Mouse (Mus musculus) heart, embryonic 13.5 days (tissue): ENCODE results near the gene Plekhh3. TPM values are rescaled to one million over a fixed set of nuclear protein-coding genes. Genes with fewer than 3 reads are reported as not detected.

Source experiments
- ATAC-seq: fragments of 200-750 bp; cut with Nextera tagmentation; 2 replicates; pipeline ENCODE4 v1.8.0; 2017; ENCODE audit warnings: moderate TSS enrichment; ENCODE audit not compliant: insufficient number of reproducible peaks, low FRiP score, low TSS enrichment; ENCODE audit errors: extremely low read depth
- H3K27ac ChIP-seq: fragments of 300-500 bp; sonication (generic); replicated peaks from 2 replicates; pipeline ENCODE4 v1.5.1; 2015; ENCODE audit warnings: moderate library complexity, mild to moderate bottlenecking, inconsistent platforms
- H3K27me3 ChIP-seq: fragments of 300-500 bp; sonication (generic); replicated peaks from 2 replicates; pipeline ENCODE4 v1.6.1; 2015; ENCODE audit warnings: mild to moderate bottlenecking, inconsistent platforms
- H3K36me3 ChIP-seq: fragments of 300-500 bp; sonication (generic); 2 replicates; pipeline ENCODE4 v1.6.1; 2015; ENCODE audit warnings: mild to moderate bottlenecking, inconsistent platforms
- H3K4me1 ChIP-seq: fragments of 300-500 bp; sonication (generic); 2 replicates; pipeline ENCODE4 v1.6.1; 2015; ENCODE audit warnings: inconsistent platforms
- H3K4me2 ChIP-seq: fragments of 300-500 bp; sonication (generic); 2 replicates; pipeline ENCODE4 v1.6.1; 2015; ENCODE audit warnings: inconsistent platforms, mild to moderate bottlenecking, moderate library complexity
- H3K4me3 ChIP-seq: fragments of 300-500 bp; sonication (generic); 2 replicates; pipeline ENCODE4 v1.5.1; 2015; ENCODE audit warnings: moderate library complexity, mild to moderate bottlenecking, inconsistent platforms
- H3K9ac ChIP-seq: fragments of 300-500 bp; sonication (generic); 2 replicates; pipeline ENCODE4 v1.6.1; 2015; ENCODE audit warnings: inconsistent platforms, mild to moderate bottlenecking, moderate library complexity
- H3K9me3 ChIP-seq: fragments of 300-500 bp; sonication (generic); 2 replicates; pipeline ENCODE4 v1.6.1; 2016; ENCODE audit warnings: inconsistent platforms
- WGBS: fragments of 180-500 bp; shearing (Covaris S2); methylation state at CpG from one replicate; pipeline ENCODE4 v1.1.7; 2015; ENCODE audit warnings: mixed read lengths; 5-methylcytosine and 5-hydroxymethylcytosine counted together
- polyA plus RNA-seq: library from polyadenylated mRNA; unstranded; fragments of >200 nt; fragmentation: Nextera tagmentation; extraction: Ambion mirVana; gene quantifications from 2 replicates; pipeline ENCODE4 v1.2.1, GENCODE M21; 2015

Gene Plekhh3
- polyA plus RNA-seq, 1 experiment from 2014 or later: 8.5 TPM

DNA sequence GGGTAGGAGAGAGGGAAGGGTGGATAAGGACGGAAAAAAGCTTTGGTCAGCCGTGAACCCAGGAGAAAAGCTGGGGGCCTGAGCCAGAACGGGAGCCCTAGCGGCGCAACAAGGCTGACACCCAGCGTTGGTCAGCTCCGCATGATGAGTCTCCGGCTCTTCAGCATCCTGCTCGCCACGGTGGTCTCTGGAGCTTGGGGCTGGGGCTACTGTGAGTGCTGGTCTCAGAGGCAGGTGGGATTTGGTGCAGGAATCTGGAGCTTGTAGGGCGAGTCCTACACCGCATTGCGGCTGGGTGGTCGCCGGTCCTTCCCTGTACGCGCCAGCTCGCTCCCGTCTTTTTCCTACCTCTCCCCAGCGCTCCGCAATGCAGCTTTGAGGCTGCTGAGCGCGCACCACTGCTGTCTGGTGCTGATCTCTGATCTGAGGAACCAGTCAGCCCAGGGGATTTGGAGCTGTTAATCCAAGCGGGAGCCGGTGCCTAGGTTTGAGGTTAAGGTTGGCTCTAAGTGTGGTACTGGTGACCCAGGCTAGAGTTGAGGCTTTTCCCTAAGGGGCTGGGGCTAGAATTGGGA is 5.1 kb upstream of the Plekhh3 start:
- no peaks in the 10 kb centered on the region for H3K9me3 ChIP-seq
- ATAC-seq: no peak
- 1% methylated on average over 25 of the region's 25 CpGs for WGBS
- peak overlapping the region; percentile 97 for H3K4me2 ChIP-seq
- no peak overlapping the region for H3K27ac ChIP-seq
- H3K9ac ChIP-seq: peak overlapping the region; percentile 73
- H3K36me3 ChIP-seq: no peaks in the 10 kb centered on the region
- H3K4me3 ChIP-seq: peak overlapping the region; percentile 44
- peaks cover 58% of the 10 kb centered on the region for H3K27me3 ChIP-seq
- H3K4me1 ChIP-seq: peaks cover 58% of the 10 kb centered on the region

DNA sequence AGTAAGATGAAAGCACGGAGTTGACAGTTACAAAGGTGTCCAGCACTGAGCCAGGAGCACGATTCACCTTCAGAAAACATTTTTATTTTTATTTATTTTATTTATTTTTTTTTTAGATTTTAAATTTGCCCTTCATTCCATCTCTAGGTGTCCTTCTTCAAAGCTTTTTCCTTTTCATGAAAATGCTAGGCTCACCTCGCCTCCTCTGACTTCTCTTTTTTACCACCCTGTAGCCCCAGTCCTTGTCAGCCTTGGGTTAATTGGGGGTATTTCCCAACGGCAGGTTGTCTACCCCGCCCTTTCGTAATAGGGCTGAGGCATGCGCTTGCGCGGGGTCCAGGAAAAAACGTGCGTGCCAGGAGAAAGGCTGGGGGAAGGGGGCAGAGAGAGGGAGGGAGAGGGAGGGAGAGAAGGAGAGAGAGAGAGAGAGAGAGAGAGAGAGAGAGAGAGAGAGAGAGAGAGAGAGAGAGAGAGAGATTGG is 4.5 kb upstream of the Plekhh3 start:
- no peaks in the 10 kb centered on the region for H3K9me3 ChIP-seq
- WGBS: 13% methylated on average over 11 of the region's 11 CpGs
- ATAC-seq: no peak
- no peak overlapping the region for H3K27ac ChIP-seq
- peaks cover 57% of the 10 kb centered on the region for H3K27me3 ChIP-seq
- H3K4me2 ChIP-seq: peak overlapping the region; percentile 97
- no peaks in the 10 kb centered on the region for H3K36me3 ChIP-seq
- peak overlapping the region; percentile 44 for H3K4me3 ChIP-seq
- peak overlapping the region; percentile 73 for H3K9ac ChIP-seq
- H3K4me1 ChIP-seq: peaks cover 59% of the 10 kb centered on the region

DNA sequence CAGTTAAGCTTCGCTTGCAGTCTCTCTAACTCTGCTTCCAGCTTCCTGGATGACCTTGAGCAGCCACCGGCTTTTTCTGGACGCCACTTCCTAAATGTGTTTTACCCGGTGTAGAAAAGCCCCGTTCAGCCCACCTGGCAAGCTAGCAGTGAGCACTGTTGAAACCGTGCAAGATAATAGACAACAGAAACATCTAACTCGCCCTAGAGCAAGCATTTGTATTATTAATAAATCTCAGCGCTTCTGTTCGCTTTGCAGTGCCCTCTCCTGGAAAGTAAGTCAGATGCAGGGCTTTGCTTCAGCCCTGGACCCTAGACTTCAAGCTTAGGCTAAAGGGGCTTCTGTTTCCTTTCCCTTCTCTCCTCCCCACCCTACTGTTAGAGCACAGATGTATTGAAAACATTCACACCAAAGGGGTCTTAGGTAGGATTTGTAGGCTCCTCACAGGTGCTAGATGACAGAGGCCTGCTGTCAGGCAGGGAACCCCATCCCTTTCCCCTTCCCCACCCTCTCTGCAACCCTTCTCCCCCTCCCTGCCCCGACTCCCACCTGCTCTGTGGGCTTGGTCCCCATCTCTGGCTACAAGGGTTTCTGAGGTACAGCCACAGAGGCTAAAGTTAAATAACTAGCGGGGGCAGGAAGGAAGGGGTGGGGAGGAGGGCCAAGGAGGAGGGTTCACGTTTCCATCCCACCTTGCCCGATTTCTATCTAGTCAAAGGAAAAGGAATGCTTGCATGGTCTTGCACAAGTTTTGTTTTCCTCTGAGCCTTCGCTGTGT is 3.9 kb upstream of the Plekhh3 start, which contains the start of gene Ccr10:
Ccr10 (minus strand) TSS at position 593 of the 778 bp plus-strand sequence.
- no peak for ATAC-seq
- H3K27ac ChIP-seq: peak within 1 kb of the TSS; percentile 76; the same call in 1 of the 2 replicates
- whole genome bisulfite sequencing: 26% methylated on average over 14 of the region's 14 CpGs

DNA sequence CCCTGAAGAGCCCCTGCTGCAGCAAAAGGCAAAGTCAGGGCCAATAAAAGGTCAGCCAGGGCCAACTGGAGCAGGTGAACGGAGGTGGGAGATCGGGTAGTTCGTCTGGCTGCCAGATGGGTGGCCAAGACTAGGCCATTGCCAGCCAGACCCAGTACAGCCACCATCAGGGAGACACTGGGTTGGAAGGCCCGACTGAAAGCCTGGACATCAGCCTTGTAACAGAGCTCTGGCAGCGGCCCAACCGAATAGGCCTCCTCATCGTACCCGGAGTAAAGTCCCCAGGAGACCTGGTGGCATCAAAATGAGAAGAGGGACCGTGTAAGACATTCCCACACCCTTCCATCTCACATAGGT is 3.2 kb upstream of the Plekhh3 start:
- H3K9me3 ChIP-seq: no peaks in the 10 kb centered on the region
- 42% methylated on average over 9 of the region's 9 CpGs for WGBS
- H3K36me3 ChIP-seq: no peaks in the 10 kb centered on the region
- no peak for ATAC-seq
- H3K27me3 ChIP-seq: peaks cover 56% of the 10 kb centered on the region
- H3K4me3 ChIP-seq: peak overlapping the region; percentile 43
- peak overlapping the region; percentile 97 for H3K4me2 ChIP-seq
- H3K4me1 ChIP-seq: peaks cover 68% of the 10 kb centered on the region
- H3K9ac ChIP-seq: peak overlapping the region; percentile 79
- H3K27ac ChIP-seq: peak overlapping the region; percentile 76; the same call in 1 of the 2 replicates

More for the DNA sequence above, 3.9 kb upstream of the Plekhh3 start, which contains the start of gene Ccr10:
- H3K4me1 ChIP-seq: peaks cover 65% of the 10 kb centered on the region
- H3K9ac ChIP-seq: peak within 1 kb of the TSS; percentile 79
- H3K27me3 ChIP-seq: peaks cover 55% of the 10 kb centered on the region
- no peaks in the 10 kb centered on the region for H3K36me3 ChIP-seq
- peak within 1 kb of the TSS; percentile 44 for H3K4me3 ChIP-seq
- H3K4me2 ChIP-seq: peak within 1 kb of the TSS; percentile 97
- H3K9me3 ChIP-seq: no peaks in the 10 kb centered on the region

DNA sequence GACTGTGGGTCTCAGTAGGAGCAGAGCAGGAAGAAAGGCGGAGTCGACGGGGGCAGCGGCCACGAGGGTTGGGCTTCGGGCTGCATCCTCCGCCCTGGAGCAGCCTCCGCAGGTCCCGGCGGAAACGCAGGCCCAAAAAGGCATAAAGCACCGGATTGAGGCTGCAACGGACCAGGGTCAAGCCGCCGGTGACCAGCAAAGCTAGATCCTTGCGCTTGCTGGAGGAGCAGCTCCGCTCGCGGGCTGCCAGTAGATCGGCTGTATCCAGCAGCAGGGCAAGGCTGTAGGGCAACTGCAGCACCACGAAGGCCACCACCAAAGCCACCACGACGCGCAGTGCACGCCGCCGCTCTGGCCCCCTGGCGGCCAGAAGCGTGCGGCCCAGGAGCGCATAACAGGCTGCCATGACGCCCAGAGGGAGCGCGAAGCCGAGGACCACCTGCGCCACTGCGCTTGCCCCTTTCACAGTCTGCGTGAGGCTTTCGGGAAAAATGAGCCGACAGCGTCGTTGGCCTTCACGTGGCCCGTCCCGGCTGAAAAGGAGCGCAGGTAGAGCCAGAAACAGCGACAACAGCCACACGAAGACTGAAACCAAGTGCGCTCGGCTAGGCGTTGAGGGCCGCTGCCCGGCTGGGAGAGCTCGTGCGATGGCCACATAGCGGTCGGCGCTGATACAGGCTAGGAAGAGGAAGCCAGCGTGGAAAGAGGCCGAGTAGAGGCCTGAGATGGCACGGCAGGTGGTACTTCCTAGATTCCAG is 2.7 kb upstream of the Plekhh3 start:
- 0 out of 2 replicates have a peak, but pooled peaks have one; percentile 32 for ATAC-seq
- Histone ChIP-seq H3K9ac (peak overlapping the region; percentile 79), H3K4me1 (peaks cover 73% of the 10 kb centered on the region)

DNA sequence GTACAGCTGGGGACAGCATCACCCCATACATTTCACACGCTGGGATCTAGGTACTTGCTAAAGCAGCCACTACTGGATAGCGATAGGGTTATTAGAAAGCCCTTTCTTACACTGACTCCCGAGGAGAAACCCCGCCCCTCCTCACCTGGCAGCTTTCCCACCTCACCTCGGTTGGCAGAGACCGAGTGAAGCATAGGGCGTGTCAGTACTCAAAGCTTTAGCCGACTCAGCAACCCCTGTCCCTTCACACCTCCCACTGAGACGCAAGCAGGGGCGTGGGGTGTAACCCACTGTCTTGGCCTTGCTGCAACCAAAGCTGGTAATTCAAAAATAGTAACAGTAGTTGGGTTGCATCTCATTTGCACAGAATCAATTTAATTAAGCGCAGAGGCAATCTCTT is 2.0 kb upstream of the Plekhh3 start:
- 9% methylated on average over 11 of the region's 11 CpGs for WGBS
- H3K4me3 ChIP-seq: peak overlapping the region; percentile 43

More for the DNA sequence above, 2.7 kb upstream of the Plekhh3 start:
- H3K27ac ChIP-seq: peak overlapping the region; percentile 76
- peak overlapping the region; percentile 97 for H3K4me2 ChIP-seq
- no peaks in the 10 kb centered on the region for H3K36me3 ChIP-seq
- H3K27me3 ChIP-seq: peaks cover 56% of the 10 kb centered on the region
- WGBS: 2% methylated on average over 61 of the region's 61 CpGs
- H3K9me3 ChIP-seq: no peaks in the 10 kb centered on the region
- peak overlapping the region; percentile 43 for H3K4me3 ChIP-seq

DNA sequence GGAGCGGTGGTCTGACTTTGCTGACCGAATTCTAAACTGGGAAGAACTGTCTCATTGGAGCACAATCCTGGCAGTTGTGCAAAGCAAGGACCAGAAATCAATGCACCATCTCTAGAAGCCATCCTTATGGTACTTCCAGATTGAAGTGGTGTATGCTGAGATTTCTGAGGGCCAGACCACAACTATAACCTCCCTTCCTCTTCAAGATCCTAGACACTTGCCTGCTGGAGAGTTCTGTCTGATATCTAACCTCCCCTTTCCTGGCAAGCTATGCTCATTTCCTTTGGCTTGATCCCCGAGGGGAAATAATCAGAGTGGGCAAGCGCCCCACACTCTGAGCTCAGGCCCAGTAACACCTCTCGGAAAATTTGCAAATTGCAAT is 1.3 kb upstream of the Plekhh3 start:
- H3K36me3 ChIP-seq: peaks cover 9% of the 10 kb centered on the region
- H3K27ac ChIP-seq: peak overlapping the region; percentile 94
- peak overlapping the region; percentile 67 for H3K4me3 ChIP-seq
- peak overlapping the region; percentile 97 for H3K4me2 ChIP-seq
- peaks cover 86% of the 10 kb centered on the region for H3K4me1 ChIP-seq
- 19% methylated on average over 5 of the region's 5 CpGs for whole genome bisulfite sequencing
- H3K9ac ChIP-seq: peak overlapping the region; percentile 84
- no peaks in the 10 kb centered on the region for H3K9me3 ChIP-seq
- ATAC-seq: no peak
- H3K27me3 ChIP-seq: peaks cover 56% of the 10 kb centered on the region

More for the DNA sequence above, 2.0 kb upstream of the Plekhh3 start:
- Histone ChIP-seq H3K36me3 (peaks cover 2% of the 10 kb centered on the region), H3K4me2 (peak overlapping the region; percentile 97), H3K27me3 (peaks cover 56% of the 10 kb centered on the region), H3K9me3 (no peaks in the 10 kb centered on the region), H3K4me1 (peaks cover 80% of the 10 kb centered on the region), H3K27ac (peak overlapping the region; percentile 76), H3K9ac (peak overlapping the region; percentile 79)
- ATAC-seq: no peak

DNA sequence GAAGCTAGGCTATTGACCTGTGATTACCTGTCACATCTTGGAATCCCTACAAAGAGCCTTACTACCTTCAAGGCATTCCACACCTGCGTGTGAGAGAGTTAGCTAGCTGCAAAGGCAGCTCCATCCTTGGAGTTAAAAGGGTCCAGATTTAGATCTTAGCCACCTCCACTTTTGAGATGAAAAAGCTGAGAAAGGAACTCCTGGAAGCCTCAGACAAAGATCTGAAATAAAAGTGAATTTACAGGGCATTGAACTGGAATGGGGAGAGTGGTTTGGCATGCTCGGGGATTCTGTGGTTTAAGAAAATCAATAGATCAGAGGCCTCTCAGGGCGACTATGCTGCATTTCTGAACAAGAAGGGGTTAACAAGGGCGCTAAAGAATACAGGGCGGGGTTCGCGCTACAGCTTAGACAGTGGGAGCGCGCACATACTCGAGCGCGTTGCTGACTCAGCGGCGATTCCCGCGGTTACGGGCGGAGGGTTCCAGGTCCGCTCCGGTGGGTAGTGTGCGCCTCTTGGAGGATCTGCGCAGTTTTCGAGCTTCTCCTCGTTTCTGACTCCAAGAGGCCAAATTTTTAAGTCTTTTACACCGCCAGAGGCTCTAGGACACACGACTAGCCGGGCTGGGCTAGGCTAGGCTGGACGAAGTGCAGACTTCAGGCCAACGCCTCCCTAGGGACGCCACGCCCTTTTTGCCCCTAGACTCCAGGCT is 726 bp upstream of the Plekhh3 start:
- Histone ChIP-seq H3K27me3 (peaks cover 56% of the 10 kb centered on the region), H3K36me3 (peaks cover 14% of the 10 kb centered on the region), H3K9ac (peak overlapping the region; percentile 84), H3K4me3 (peak overlapping the region; percentile 67), H3K4me2 (peak overlapping the region; percentile 97), H3K9me3 (no peaks in the 10 kb centered on the region), H3K4me1 (peaks cover 81% of the 10 kb centered on the region), H3K27ac (peak overlapping the region; percentile 94)
- ATAC-seq: no peak
- WGBS: under 1% methylated on average over 31 of the region's 31 CpGs

DNA sequence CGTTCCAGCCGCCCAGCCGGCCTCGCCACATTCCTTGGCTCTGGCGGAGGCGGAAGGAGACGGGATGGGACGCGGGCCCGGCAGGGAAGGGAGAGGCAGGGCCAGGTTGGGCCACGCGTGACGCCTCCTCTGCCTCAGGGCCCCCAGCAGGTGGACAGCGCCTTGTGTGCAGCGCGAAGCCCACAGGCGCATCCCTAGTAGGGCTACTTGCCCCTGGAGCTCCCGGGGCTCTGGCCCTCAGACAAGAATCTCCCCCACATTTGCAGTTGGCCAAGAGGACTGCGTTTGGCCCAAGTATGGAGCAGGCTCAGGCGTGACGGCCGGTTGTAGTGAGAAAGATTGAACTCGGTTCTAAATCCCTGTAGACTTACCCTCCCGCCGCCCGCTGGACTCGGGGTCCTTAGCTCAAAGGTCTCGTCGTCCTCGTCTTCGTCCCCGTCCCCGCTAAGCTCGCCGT is 769 bp downstream of the Plekhh3 start, which contains the start of gene Cntnap1:
Cntnap1 (plus strand) TSS at position 170 of the 457 bp plus-strand sequence.
- Histone ChIP-seq H3K4me2 (peak within 1 kb of the TSS; percentile 97), H3K4me3 (peak within 1 kb of the TSS; percentile 80), H3K4me1 (peaks cover 68% of the 10 kb centered on the region), H3K36me3 (peaks cover 29% of the 10 kb centered on the region), H3K9me3 (no peaks in the 10 kb centered on the region), H3K9ac (peak within 1 kb of the TSS; percentile 89), H3K27me3 (peaks cover 57% of the 10 kb centered on the region), H3K27ac (peak within 1 kb of the TSS; percentile 90)
- no peak for ATAC-seq
- under 1% methylated on average over 35 of the region's 35 CpGs for WGBS

DNA sequence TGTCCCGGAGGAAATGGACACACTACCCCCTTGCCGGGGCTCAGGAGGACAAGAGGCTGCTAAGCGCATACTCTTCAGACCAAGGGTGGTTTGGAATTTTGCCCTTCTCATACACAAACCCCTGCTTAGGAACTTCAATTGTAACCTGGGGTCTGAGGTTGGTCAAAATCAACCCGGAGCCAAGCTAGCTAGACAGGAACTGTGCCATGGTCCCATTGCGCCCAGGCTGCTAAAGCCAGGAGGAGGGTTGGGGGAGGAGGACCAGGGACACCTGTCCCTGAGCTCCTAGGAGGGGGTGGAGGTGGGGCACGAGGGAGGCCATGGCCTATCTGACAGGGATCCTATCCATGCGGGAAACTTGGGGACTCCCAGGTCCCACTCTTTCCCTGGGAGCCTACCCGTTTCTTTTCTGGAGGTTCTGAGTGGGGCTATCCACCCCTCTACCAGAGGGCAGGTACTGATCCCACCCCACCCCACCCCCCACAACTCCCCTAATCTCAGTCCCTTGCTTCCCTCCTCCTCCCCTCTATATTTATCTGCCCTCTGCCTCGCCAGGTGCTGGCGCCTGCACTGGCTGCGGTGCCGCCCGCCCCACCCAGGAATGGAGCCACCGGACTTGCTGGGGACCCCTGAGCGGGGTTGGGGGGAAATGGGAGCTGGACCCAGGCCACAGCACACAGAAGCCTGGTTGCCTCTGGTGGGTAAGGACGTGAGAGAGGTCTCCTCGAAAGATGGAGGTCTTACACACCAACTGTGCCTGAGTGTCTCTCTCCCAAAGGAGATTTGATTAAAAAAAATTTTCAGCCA is 1.6 kb downstream of the Plekhh3 start:
- H3K4me1 ChIP-seq: peaks cover 66% of the 10 kb centered on the region
- no peak for ATAC-seq
- peaks cover 58% of the 10 kb centered on the region for H3K27me3 ChIP-seq
- H3K4me2 ChIP-seq: peak overlapping the region; percentile 97
- H3K9me3 ChIP-seq: no peaks in the 10 kb centered on the region
- H3K9ac ChIP-seq: peak overlapping the region; percentile 89
- H3K27ac ChIP-seq: peak overlapping the region; percentile 90; the same call in 1 of the 2 replicates
- peak overlapping the region; percentile 80 for H3K4me3 ChIP-seq
- 13% methylated on average over 17 of the region's 17 CpGs for WGBS
- peaks cover 38% of the 10 kb centered on the region for H3K36me3 ChIP-seq
